Mouse (Mus musculus): ENCODE measurements at regions not wholly inside any gene's neighbourhood (a gene's known extent, or its start where the extent isn't known, plus 50 kb on each side); places are given as distances from the start of the nearest gene placed in this dataset.
A peak's percentile ranks its signal among the peaks of the same experiment; 100 is the strongest.

DNA sequence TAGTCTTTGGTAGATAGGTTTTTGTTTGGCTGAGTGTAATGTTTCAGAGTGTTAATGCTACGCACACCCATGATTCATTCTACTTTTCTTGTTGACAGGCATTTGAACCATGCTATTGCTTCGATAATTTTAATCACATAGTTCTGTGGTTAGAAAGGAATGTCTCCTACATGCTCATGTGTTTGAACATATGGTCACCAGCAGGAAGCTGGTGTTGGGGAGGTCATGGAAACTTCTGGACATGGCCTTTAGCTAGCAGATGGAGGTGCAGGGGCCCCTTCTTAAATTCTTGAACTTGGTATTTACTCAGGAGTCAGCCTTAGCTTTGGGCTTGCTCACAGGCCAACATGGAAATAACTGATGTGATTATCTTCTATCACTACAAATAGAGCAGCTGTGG is 248.6 kb upstream of the Cxxc4 start:
- WGBS, result 87% methylated on average over 2 of the region's 2 CpGs
- Histone ChIP-seq H3K27me3 (replicated peaks; ENCODE audit: control insufficient read depth, insufficient read depth, low read length) (no peaks in the 10 kb centered on the region), H3K27ac (ENCODE audit: low read depth, low read length) (no peak overlapping the region), H3K4me1 (ENCODE audit: control insufficient read depth, insufficient read depth, low read depth, low read length) (no peaks in the 10 kb centered on the region), H3K9ac (ENCODE audit: low read depth, low read length) (no peak overlapping the region), H3K4me2 (ENCODE audit: low read length) (no peak overlapping the region), H3K9me3 (ENCODE audit: control insufficient read depth, low read length) (no peaks in the 10 kb centered on the region), H3K36me3 (ENCODE audit: control insufficient read depth, insufficient read depth, low read length) (no peaks in the 10 kb centered on the region), H3K4me3 (ENCODE audit: low read length) (no peak overlapping the region)
- ATAC-seq, result no peak

- Histone ChIP-seq H3K9ac (ENCODE audit: low read depth, low read length) (no peak overlapping the region), H3K4me2 (ENCODE audit: low read length) (no peak overlapping the region), H3K27me3 (replicated peaks; ENCODE audit: control insufficient read depth, insufficient read depth, low read length) (no peaks in the 10 kb centered on the region), H3K4me1 (ENCODE audit: control insufficient read depth, insufficient read depth, low read depth, low read length) (no peaks in the 10 kb centered on the region), H3K36me3 (ENCODE audit: control insufficient read depth, insufficient read depth, low read length) (no peaks in the 10 kb centered on the region), H3K27ac (ENCODE audit: low read depth, low read length) (no peak overlapping the region), H3K4me3 (ENCODE audit: low read length) (no peak overlapping the region), H3K9me3 (ENCODE audit: control insufficient read depth, low read length) (no peaks in the 10 kb centered on the region)
- ATAC-seq, result no peak
- WGBS, result 85% methylated on average over 2 of the region's 2 CpGs
These were observed 242.3 kb upstream of the Cxxc4 start for GRCm38 (mm10) chr3:133993971-133994370.

DNA sequence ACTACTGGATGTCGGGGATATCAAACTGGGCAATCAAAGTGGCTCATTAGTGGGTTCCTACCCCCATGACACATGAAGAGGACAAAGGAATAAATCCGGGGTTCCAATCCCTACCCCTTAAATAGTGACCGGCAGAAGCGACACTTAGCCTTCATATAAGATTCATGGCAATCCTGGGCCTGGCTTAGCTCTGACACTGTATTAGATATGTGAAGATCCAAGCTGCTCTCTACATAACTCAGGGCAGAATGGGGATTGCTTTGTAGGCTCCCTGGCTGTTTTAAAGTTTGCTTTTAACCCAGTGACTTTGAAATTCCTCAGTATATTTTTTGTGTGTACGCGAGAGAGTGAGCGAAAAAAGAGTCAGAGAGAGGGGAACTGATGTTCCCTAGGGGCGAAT is 236.3 kb upstream of the Cxxc4 start:
- no peak overlapping the region for H3K4me2 ChIP-seq (ENCODE audit: low read length)
- 86% methylated on average over 8 of the region's 8 CpGs for WGBS
- no peak overlapping the region for H3K27ac ChIP-seq (ENCODE audit: low read depth, low read length)
- no peaks in the 10 kb centered on the region for H3K36me3 ChIP-seq (ENCODE audit: control insufficient read depth, insufficient read depth, low read length)
- no peaks in the 10 kb centered on the region for H3K9me3 ChIP-seq (ENCODE audit: control insufficient read depth, low read length)
- no peaks in the 10 kb centered on the region for H3K27me3 ChIP-seq (replicated peaks; ENCODE audit: control insufficient read depth, insufficient read depth, low read length)
- H3K4me3 ChIP-seq (ENCODE audit: low read length), result no peak overlapping the region
- ATAC-seq, result no peak
- H3K9ac ChIP-seq (ENCODE audit: low read depth, low read length), result no peak overlapping the region
- H3K4me1 ChIP-seq (ENCODE audit: control insufficient read depth, insufficient read depth, low read depth, low read length), result no peaks in the 10 kb centered on the region

- Histone ChIP-seq H3K9ac (ENCODE audit: low read depth, low read length) (no peak overlapping the region), H3K4me2 (ENCODE audit: low read length) (no peak overlapping the region), H3K27me3 (replicated peaks; ENCODE audit: control insufficient read depth, insufficient read depth, low read length) (no peaks in the 10 kb centered on the region), H3K36me3 (ENCODE audit: control insufficient read depth, insufficient read depth, low read length) (no peaks in the 10 kb centered on the region), H3K9me3 (ENCODE audit: control insufficient read depth, low read length) (no peaks in the 10 kb centered on the region), H3K27ac (ENCODE audit: low read depth, low read length) (no peak overlapping the region), H3K4me3 (ENCODE audit: low read length) (no peak overlapping the region), H3K4me1 (ENCODE audit: control insufficient read depth, insufficient read depth, low read depth, low read length) (no peaks in the 10 kb centered on the region)
- ATAC-seq, result no peak
- 62% methylated on average over 1 of the region's 1 CpGs for WGBS
These were observed 235.7 kb upstream of the Cxxc4 start for GRCm38 (mm10) chr3:134000595-134000994.

- peak; percentile 42; the same call in 1 of the 2 replicates for ATAC-seq
- 39% methylated on average over 2 of the region's 2 CpGs for WGBS
- no peak overlapping the region for H3K4me3 ChIP-seq (ENCODE audit: low read length)
- H3K27me3 ChIP-seq (replicated peaks; ENCODE audit: control insufficient read depth, insufficient read depth, low read length), result no peaks in the 10 kb centered on the region
- H3K4me1 ChIP-seq (ENCODE audit: control insufficient read depth, insufficient read depth, low read depth, low read length), result no peaks in the 10 kb centered on the region
- no peak overlapping the region for H3K27ac ChIP-seq (ENCODE audit: low read depth, low read length)
- no peak overlapping the region for H3K4me2 ChIP-seq (ENCODE audit: low read length)
- H3K9me3 ChIP-seq (ENCODE audit: control insufficient read depth, low read length), result no peaks in the 10 kb centered on the region
- no peak overlapping the region for H3K9ac ChIP-seq (ENCODE audit: low read depth, low read length)
- no peaks in the 10 kb centered on the region for H3K36me3 ChIP-seq (ENCODE audit: control insufficient read depth, insufficient read depth, low read length)
These were observed 221.5 kb upstream of the Cxxc4 start for GRCm38 (mm10) chr3:134014805-134015204.

- Histone ChIP-seq H3K4me1 (ENCODE audit: control insufficient read depth, insufficient read depth, low read depth, low read length) (no peaks in the 10 kb centered on the region), H3K9me3 (ENCODE audit: control insufficient read depth, low read length) (no peaks in the 10 kb centered on the region), H3K27ac (ENCODE audit: low read depth, low read length) (no peak overlapping the region), H3K9ac (ENCODE audit: low read depth, low read length) (no peak overlapping the region), H3K36me3 (ENCODE audit: control insufficient read depth, insufficient read depth, low read length) (no peaks in the 10 kb centered on the region), H3K4me2 (ENCODE audit: low read length) (no peak overlapping the region), H3K27me3 (replicated peaks; ENCODE audit: control insufficient read depth, insufficient read depth, low read length) (no peaks in the 10 kb centered on the region), H3K4me3 (ENCODE audit: low read length) (no peak overlapping the region)
- ATAC-seq, result no peak
- WGBS, result 80% methylated on average over 3 of the region's 3 CpGs
These were observed 220.9 kb upstream of the Cxxc4 start for GRCm38 (mm10) chr3:134015412-134015811.

GRCm38 (mm10) chr3:134033862-134034261 is 202.4 kb upstream of the Cxxc4 start:
- Histone ChIP-seq H3K27me3 (replicated peaks; ENCODE audit: control insufficient read depth, insufficient read depth, low read length) (no peaks in the 10 kb centered on the region), H3K4me2 (ENCODE audit: low read length) (no peak overlapping the region), H3K9ac (ENCODE audit: low read depth, low read length) (no peak overlapping the region), H3K9me3 (ENCODE audit: control insufficient read depth, low read length) (no peaks in the 10 kb centered on the region), H3K4me3 (ENCODE audit: low read length) (no peak overlapping the region), H3K36me3 (ENCODE audit: control insufficient read depth, insufficient read depth, low read length) (no peaks in the 10 kb centered on the region), H3K4me1 (ENCODE audit: control insufficient read depth, insufficient read depth, low read depth, low read length) (no peaks in the 10 kb centered on the region), H3K27ac (ENCODE audit: low read depth, low read length) (no peak overlapping the region)
- 73% methylated on average over 5 of the region's 5 CpGs for WGBS
- no peak for ATAC-seq

DNA sequence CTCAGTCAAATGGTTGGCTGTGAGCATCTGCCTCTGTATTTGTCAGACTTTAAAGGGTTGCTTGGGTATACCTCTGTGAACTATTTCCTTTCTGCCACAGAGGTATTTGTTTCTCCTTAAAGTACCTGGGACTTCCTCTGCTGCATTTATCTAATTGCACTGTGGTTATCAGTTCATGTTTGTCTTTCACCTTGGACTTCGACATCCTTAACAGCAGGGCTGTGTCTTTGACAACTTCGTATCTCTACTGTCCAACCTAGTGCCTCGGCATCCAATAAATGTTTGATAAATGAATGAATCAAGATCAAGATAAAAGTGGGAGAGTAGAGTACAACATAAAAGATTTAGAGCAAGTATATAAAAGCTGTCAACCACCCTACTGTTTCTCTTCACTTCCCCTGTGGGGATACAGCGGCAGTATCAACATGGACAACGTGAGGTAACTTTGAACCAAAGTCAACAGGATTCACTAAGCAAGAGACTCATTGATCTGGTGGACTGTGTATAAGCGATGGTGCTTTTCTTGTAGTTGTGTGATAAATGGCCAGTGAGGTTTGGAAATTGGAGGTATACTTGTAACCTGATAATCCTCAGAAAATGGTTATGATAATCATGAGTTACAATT is 199.9 kb upstream of the Cxxc4 start:
- WGBS, result 93% methylated on average over 6 of the region's 6 CpGs
- H3K27ac ChIP-seq (ENCODE audit: low read depth, low read length), result no peak overlapping the region
- no peaks in the 10 kb centered on the region for H3K27me3 ChIP-seq (replicated peaks; ENCODE audit: control insufficient read depth, insufficient read depth, low read length)
- no peak overlapping the region for H3K9ac ChIP-seq (ENCODE audit: low read depth, low read length)
- no peaks in the 10 kb centered on the region for H3K9me3 ChIP-seq (ENCODE audit: control insufficient read depth, low read length)
- no peak overlapping the region for H3K4me2 ChIP-seq (ENCODE audit: low read length)
- H3K4me1 ChIP-seq (ENCODE audit: control insufficient read depth, insufficient read depth, low read depth, low read length), result no peaks in the 10 kb centered on the region
- H3K36me3 ChIP-seq (ENCODE audit: control insufficient read depth, insufficient read depth, low read length), result no peaks in the 10 kb centered on the region
- ATAC-seq, result no peak
- H3K4me3 ChIP-seq (ENCODE audit: low read length), result no peak overlapping the region

DNA sequence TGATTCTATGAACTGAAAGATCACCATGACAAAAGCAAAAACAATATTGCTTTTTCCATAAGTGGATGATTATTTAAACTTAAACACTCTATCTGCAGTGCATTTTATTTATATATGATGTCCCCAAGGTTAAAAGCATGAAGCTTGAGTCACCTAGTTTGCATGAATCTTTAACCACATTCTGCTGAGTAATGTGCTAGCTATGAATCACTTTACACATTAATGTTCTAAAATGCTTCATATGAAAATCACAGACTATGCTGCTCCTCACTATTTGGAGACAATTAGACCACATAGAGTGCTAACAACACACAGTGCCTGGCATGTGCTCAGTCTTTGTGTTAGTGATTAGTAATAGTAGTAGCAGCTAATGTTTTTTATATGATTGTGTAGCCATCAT is 185.6 kb upstream of the Cxxc4 start:
- H3K36me3 ChIP-seq (ENCODE audit: control insufficient read depth, insufficient read depth, low read length), result no peaks in the 10 kb centered on the region
- H3K4me1 ChIP-seq (ENCODE audit: control insufficient read depth, insufficient read depth, low read depth, low read length), result no peaks in the 10 kb centered on the region
- no peaks in the 10 kb centered on the region for H3K27me3 ChIP-seq (replicated peaks; ENCODE audit: control insufficient read depth, insufficient read depth, low read length)
- H3K9me3 ChIP-seq (ENCODE audit: control insufficient read depth, low read length), result no peaks in the 10 kb centered on the region
- ATAC-seq, result no peak
- H3K9ac ChIP-seq (ENCODE audit: low read depth, low read length), result no peak overlapping the region
- no peak overlapping the region for H3K4me2 ChIP-seq (ENCODE audit: low read length)
- H3K4me3 ChIP-seq (ENCODE audit: low read length), result no peak overlapping the region
- no peak overlapping the region for H3K27ac ChIP-seq (ENCODE audit: low read depth, low read length)

DNA sequence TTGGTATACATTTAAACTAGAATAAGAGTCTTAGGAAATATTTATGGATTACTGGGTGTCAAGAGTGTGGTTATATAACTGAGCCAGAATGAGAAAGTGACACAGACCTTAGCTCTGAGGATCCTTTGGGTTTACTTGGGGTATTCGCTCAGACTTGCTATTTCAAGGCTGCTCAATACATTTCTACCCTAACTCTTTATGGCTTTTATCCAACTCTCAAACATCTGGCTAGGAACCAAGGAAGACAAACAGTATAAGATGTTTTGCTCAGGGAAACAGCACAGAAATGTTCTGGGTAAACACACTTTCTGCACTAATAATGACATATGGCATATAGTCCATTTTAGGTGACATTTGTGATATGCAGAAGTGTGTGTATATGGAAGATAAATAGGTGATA is 153.8 kb upstream of the Cxxc4 start:
- WGBS, result 83% methylated on average over 1 of the region's 1 CpGs

More for the DNA sequence above, 153.8 kb upstream of the Cxxc4 start:
- H3K4me3 ChIP-seq (ENCODE audit: low read length), result no peak overlapping the region
- H3K36me3 ChIP-seq (ENCODE audit: control insufficient read depth, insufficient read depth, low read length), result no peaks in the 10 kb centered on the region
- no peaks in the 10 kb centered on the region for H3K27me3 ChIP-seq (replicated peaks; ENCODE audit: control insufficient read depth, insufficient read depth, low read length)
- H3K9me3 ChIP-seq (ENCODE audit: control insufficient read depth, low read length), result no peaks in the 10 kb centered on the region
- no peak for ATAC-seq
- no peak overlapping the region for H3K27ac ChIP-seq (ENCODE audit: low read depth, low read length)
- no peak overlapping the region for H3K4me2 ChIP-seq (ENCODE audit: low read length)
- no peaks in the 10 kb centered on the region for H3K4me1 ChIP-seq (ENCODE audit: control insufficient read depth, insufficient read depth, low read depth, low read length)
- no peak overlapping the region for H3K9ac ChIP-seq (ENCODE audit: low read depth, low read length)

All from hindbrain, embryonic 16.5 days (tissue).